ENCODE assay signal across 8 mouse cellular contexts in genomic region chr5:123891669-123892068, GRCm38 (mm10). TPM values are rescaled to one million over a fixed set of nuclear protein-coding genes. Genes with fewer than 3 reads are reported as not detected.
DNase-seq lines count a peak whose midpoint lies in the region; ATAC-seq and TF ChIP-seq lines count a peak whose summit lies in the region.

No protein-coding gene starts in this region.

- no peaks in the 10 kb centered on the region for H3K27me3 ChIP-seq in heart, embryonic 12.5 days (replicated peaks)
- no peaks in the 10 kb centered on the region for H3K27me3 ChIP-seq in heart, embryonic 10.5 days (ENCODE audit: insufficient read depth, poor library complexity, severe bottlenecking)
- no peaks in the 10 kb centered on the region for H3K27me3 ChIP-seq in midbrain, postnatal 0 days (ENCODE audit: insufficient read depth, low read length)
- H3K27me3 ChIP-seq in midbrain, embryonic 15.5 days (replicated peaks), result no peaks in the 10 kb centered on the region

- no peak for ATAC-seq in heart, embryonic 12.5 days (ENCODE audit: insufficient number of reproducible peaks, low FRiP score)
- no peak for ATAC-seq in midbrain, postnatal 0 days (ENCODE audit: low FRiP score)
- no peak for ATAC-seq in midbrain, embryonic 15.5 days (replicated peaks)

- H3K36me3 ChIP-seq in heart, embryonic 12.5 days, result no peaks in the 10 kb centered on the region
- H3K36me3 ChIP-seq in heart, embryonic 10.5 days, result no peaks in the 10 kb centered on the region
- no peaks in the 10 kb centered on the region for H3K36me3 ChIP-seq in midbrain, postnatal 0 days (ENCODE audit: insufficient read depth, low read length)
- no peaks in the 10 kb centered on the region for H3K36me3 ChIP-seq in midbrain, embryonic 15.5 days (replicated peaks)

- H3K9ac ChIP-seq in heart, embryonic 12.5 days, result no peak overlapping the region
- H3K9ac ChIP-seq in midbrain, postnatal 0 days (replicated peaks; ENCODE audit: low read length, poor library complexity, severe bottlenecking), result no peak overlapping the region
- H3K9ac ChIP-seq in midbrain, embryonic 15.5 days, result no peak overlapping the region

- peaks cover 4% of the 10 kb centered on the region; the same call in 1 of the 2 replicates for H3K4me1 ChIP-seq in heart, embryonic 12.5 days (replicated peaks)
- no peaks in the 10 kb centered on the region for H3K4me1 ChIP-seq in heart, embryonic 10.5 days
- no peaks in the 10 kb centered on the region for H3K4me1 ChIP-seq in midbrain, postnatal 0 days (ENCODE audit: insufficient read depth, low read length)
- H3K4me1 ChIP-seq in midbrain, embryonic 15.5 days, result no peaks in the 10 kb centered on the region

- no peak for DNase-seq in heart, embryonic 10.5 days (ENCODE audit: low spot score)
- DNase-seq in midbrain, postnatal 0 days (ENCODE audit: low spot score), result peak; percentile 31
- DNase-seq in c-Kit-positive CD71-negative TER-119-negative erythroid progenitor cells, embryonic 14.5 days (ENCODE audit: low read depth), result peak; percentile 55
- DNase-seq in layer of hippocampus, postnatal 14 days (ENCODE audit: low spot score in 2 of 2), result peak; percentile 26 to 39
- peak; percentile 65 for DNase-seq in testis, postnatal 10 days (ENCODE audit: low spot score)
- no peak for DNase-seq in gastrocnemius, postnatal 4 days (ENCODE audit: low spot score in 2 of 2)

- no peak for TF ChIP-seq CTCF in midbrain, postnatal 0 days (IDR thresholded peaks at IDR 0.05)

- H3K27ac ChIP-seq in heart, embryonic 12.5 days (ENCODE audit: poor library complexity, severe bottlenecking), result no peak overlapping the region
- H3K27ac ChIP-seq in heart, embryonic 10.5 days, result no peak overlapping the region
- no peak overlapping the region for H3K27ac ChIP-seq in midbrain, postnatal 0 days (ENCODE audit: low read depth, low read length)
- no peak overlapping the region for H3K27ac ChIP-seq in midbrain, embryonic 15.5 days

- WGBS in heart, embryonic 12.5 days, result 41% methylated on average over 6 of the region's 6 CpGs
- 37% methylated on average over 6 of the region's 6 CpGs for WGBS in heart, embryonic 10.5 days
- whole genome bisulfite sequencing in midbrain, postnatal 0 days, result 51% methylated on average over 6 of the region's 6 CpGs
- WGBS in midbrain, embryonic 15.5 days, result 55% methylated on average over 6 of the region's 6 CpGs

- no peak overlapping the region for H3K4me3 ChIP-seq in heart, embryonic 12.5 days
- H3K4me3 ChIP-seq in heart, embryonic 10.5 days, result no peak overlapping the region
- no peak overlapping the region for H3K4me3 ChIP-seq in midbrain, postnatal 0 days (ENCODE audit: low read depth, low read length)
- H3K4me3 ChIP-seq in midbrain, embryonic 15.5 days, result no peak overlapping the region

- 0 out of 2 replicates have a peak overlapping the region, but pooled peaks have one; percentile 25 for H3K4me2 ChIP-seq in heart, embryonic 12.5 days
- no peak overlapping the region for H3K4me2 ChIP-seq in midbrain, postnatal 0 days (ENCODE audit: low read depth, low read length, poor library complexity, severe bottlenecking)
- H3K4me2 ChIP-seq in midbrain, embryonic 15.5 days, result no peak overlapping the region

- H3K9me3 ChIP-seq in heart, embryonic 12.5 days (replicated peaks), result no peaks in the 10 kb centered on the region
- no peaks in the 10 kb centered on the region for H3K9me3 ChIP-seq in heart, embryonic 10.5 days
- H3K9me3 ChIP-seq in midbrain, postnatal 0 days (ENCODE audit: low read length), result no peaks in the 10 kb centered on the region
- no peaks in the 10 kb centered on the region for H3K9me3 ChIP-seq in midbrain, embryonic 15.5 days

RNA-seq across cellular contexts. Expression of gene Hcar1, which starts 11.8 kb away (rescaled TPM):
- 0.11 and 0.22 TPM in 2 replicates for polyA plus RNA-seq in heart, embryonic 12.5 days (2016; fragmentation: Nextera tagmentation; extraction: Ambion mirVana)
- not detected in 2 replicates for polyA plus RNA-seq in heart, embryonic 10.5 days (2016; fragmentation: Nextera tagmentation; extraction: Ambion mirVana)
- total RNA-seq in midbrain, postnatal 0 days (2014; rRNA removed), result 1.1 and 1.9 TPM in 2 replicates
- 0.64 and 0.71 TPM in 2 replicates for polyA plus RNA-seq in midbrain, postnatal 0 days (2015; fragmentation: Nextera tagmentation; extraction: Ambion mirVana)
- 0.65 and 1.1 TPM in 2 replicates for polyA plus RNA-seq in midbrain, embryonic 15.5 days (2015; fragmentation: Nextera tagmentation; extraction: Ambion mirVana)
- total RNA-seq in layer of hippocampus, postnatal 14 days (2021), result under 1 TPM; 0.62 to 0.92 TPM
- 1 to 10 TPM; 1.4 to 3.3 TPM for total RNA-seq in gastrocnemius, postnatal 4 days (2021)

RNA-seq across cellular contexts. Expression of gene Denr, which starts 15.3 kb away (rescaled TPM):
- polyA plus RNA-seq in heart, embryonic 12.5 days (2016; fragmentation: Nextera tagmentation; extraction: Ambion mirVana), result 109 and 120 TPM in 2 replicates
- 107 and 144 TPM in 2 replicates for polyA plus RNA-seq in heart, embryonic 10.5 days (2016; fragmentation: Nextera tagmentation; extraction: Ambion mirVana)
- total RNA-seq in midbrain, postnatal 0 days (2014; rRNA removed), result 13.8 and 25.4 TPM in 2 replicates
- polyA plus RNA-seq in midbrain, postnatal 0 days (2015; fragmentation: Nextera tagmentation; extraction: Ambion mirVana), result 130 and 158 TPM in 2 replicates
- 114 and 129 TPM in 2 replicates for polyA plus RNA-seq in midbrain, embryonic 15.5 days (2015; fragmentation: Nextera tagmentation; extraction: Ambion mirVana)
- total RNA-seq in layer of hippocampus, postnatal 14 days (2021), result 10 to 100 TPM; 63.2 to 72.6 TPM
- total RNA-seq in gastrocnemius, postnatal 4 days (2021), result 10 to 100 TPM; 59.8 to 66.3 TPM

RNA-seq across cellular contexts. Expression of gene Hcar2, which starts 26.4 kb away (rescaled TPM):
- polyA plus RNA-seq in heart, embryonic 12.5 days (2016; fragmentation: Nextera tagmentation; extraction: Ambion mirVana), result not detected in 2 replicates
- polyA plus RNA-seq in heart, embryonic 10.5 days (2016; fragmentation: Nextera tagmentation; extraction: Ambion mirVana), result not detected in 2 replicates
- not detected in 2 replicates for total RNA-seq in midbrain, postnatal 0 days (2014; rRNA removed)
- not detected in 2 replicates for polyA plus RNA-seq in midbrain, postnatal 0 days (2015; fragmentation: Nextera tagmentation; extraction: Ambion mirVana)
- polyA plus RNA-seq in midbrain, embryonic 15.5 days (2015; fragmentation: Nextera tagmentation; extraction: Ambion mirVana), result not detected in 2 replicates
- under 1 TPM in 1 of 2 experiments, not detected in 1; 0.19 TPM for total RNA-seq in layer of hippocampus, postnatal 14 days (2021)
- total RNA-seq in gastrocnemius, postnatal 4 days (2021), result 1 to 10 TPM in 1 of 2 experiments, under 1 TPM in 1; 0.96 to 1.8 TPM

RNA-seq across cellular contexts. Expression of gene Gm43518, which starts 35.5 kb away (rescaled TPM):
- 0.90 and 2.1 TPM in 2 replicates for polyA plus RNA-seq in heart, embryonic 12.5 days (2016; fragmentation: Nextera tagmentation; extraction: Ambion mirVana)
- polyA plus RNA-seq in heart, embryonic 10.5 days (2016; fragmentation: Nextera tagmentation; extraction: Ambion mirVana), result 2.4 and 2.7 TPM in 2 replicates
- 6.0 TPM in 1 of 2 replicates, not detected in the other for total RNA-seq in midbrain, postnatal 0 days (2014; rRNA removed)
- polyA plus RNA-seq in midbrain, postnatal 0 days (2015; fragmentation: Nextera tagmentation; extraction: Ambion mirVana), result 2.7 and 2.8 TPM in 2 replicates
- 5.4 and 7.6 TPM in 2 replicates for polyA plus RNA-seq in midbrain, embryonic 15.5 days (2015; fragmentation: Nextera tagmentation; extraction: Ambion mirVana)
- total RNA-seq in layer of hippocampus, postnatal 14 days (2021), result 1 to 10 TPM in 1 of 2 experiments, under 1 TPM in 1; 0.65 to 1.5 TPM
- total RNA-seq in gastrocnemius, postnatal 4 days (2021), result under 1 TPM in 1 of 2 experiments, not detected in 1; 0.69 TPM

RNA-seq across cellular contexts. Expression of gene Ccdc62, which starts 38.8 kb away (rescaled TPM):
- 2.5 and 7.1 TPM in 2 replicates for polyA plus RNA-seq in heart, embryonic 12.5 days (2016; fragmentation: Nextera tagmentation; extraction: Ambion mirVana)
- 3.7 and 5.7 TPM in 2 replicates for polyA plus RNA-seq in heart, embryonic 10.5 days (2016; fragmentation: Nextera tagmentation; extraction: Ambion mirVana)
- total RNA-seq in midbrain, postnatal 0 days (2014; rRNA removed), result 0.27 and 9.8 TPM in 2 replicates
- polyA plus RNA-seq in midbrain, postnatal 0 days (2015; fragmentation: Nextera tagmentation; extraction: Ambion mirVana), result 2.9 and 3.8 TPM in 2 replicates
- polyA plus RNA-seq in midbrain, embryonic 15.5 days (2015; fragmentation: Nextera tagmentation; extraction: Ambion mirVana), result 4.4 and 6.7 TPM in 2 replicates
- total RNA-seq in layer of hippocampus, postnatal 14 days (2021), result 1 to 10 TPM; 2.4 to 2.6 TPM
- total RNA-seq in gastrocnemius, postnatal 4 days (2021), result 1 to 10 TPM; 2.5 to 4.1 TPM

Comparison
In these comparisons a context has a peak if more than half of its experiments do, and no peak if none do; other contexts are left out.
1. DNase-seq: peak in midbrain, postnatal 0 days (single experiment), c-Kit-positive CD71-negative TER-119-negative erythroid progenitor cells, embryonic 14.5 days (single experiment), layer of hippocampus, postnatal 14 days (2 of 2) and testis, postnatal 10 days (single experiment); none in heart, embryonic 10.5 days (single experiment) and gastrocnemius, postnatal 4 days (0 of 2).